Mouse (Mus musculus) megakaryocyte-erythroid progenitor cell, adult 5-6 weeks (primary cell): Measurements from ENCODE around the gene Nrarp. TPM values are rescaled to one million over a fixed set of nuclear protein-coding genes. Genes with fewer than 3 reads are reported as not detected.

Experiments
- ATAC-seq: replicated peaks from 2 replicates; pipeline ENCODE4 v1.8.0; 2016; ENCODE audit warnings: mild to moderate bottlenecking, inconsistent platforms; ENCODE audit not compliant: severe bottlenecking, poor library complexity, low FRiP score, low TSS enrichment
- total RNA-seq, 2 experiments: library from RNA; stranded (forward) in 1 of 2; stranded (reverse) in 1 of 2; fragments of 200-1000, 215-1000 nt in 1 of 2; fragments of >200 nt in 1 of 2; fragmentation: Nextera tagmentation in 1 of 2; gene quantifications; 2 replicates each; pipeline ENCODE4 v1.2.3; 2014 to 2017

The Nrarp gene
- total RNA-seq, 2 experiments from 2014 or later: 2.4 to 4.6 TPM

GRCm38 (mm10) chr2:25224766-25225752, 44.5 kb downstream of the Nrarp start:
- ATAC-seq: peak; percentile 75

- ATAC-seq: no peak
Observed at GRCm38 (mm10) chr2:25225811-25226379, 45.3 kb downstream of the Nrarp start.

- no peak for ATAC-seq
Observed at GRCm38 (mm10) chr2:25226864-25227263, 46.3 kb downstream of the Nrarp start.

GRCm38 (mm10) chr2:25227406-25227805, 46.8 kb downstream of the Nrarp start:
- no peak for ATAC-seq

GRCm38 (mm10) chr2:25228431-25228889, 47.9 kb downstream of the Nrarp start:
- peak; percentile 54 for ATAC-seq

- no peak for ATAC-seq
Observed at GRCm38 (mm10) chr2:25228995-25229530, 48.5 kb downstream of the Nrarp start.

- no peak for ATAC-seq
Observed at GRCm38 (mm10) chr2:25229582-25229981, 49.0 kb downstream of the Nrarp start.

GRCm38 (mm10) chr2:25230581-25230980, 50.0 kb downstream of the Nrarp start:
- ATAC-seq: no peak

GRCm38 (mm10) chr2:25231038-25231437, 50.5 kb downstream of the Nrarp start:
- ATAC-seq: no peak

Other genes with a start within 250 kb of the Nrarp start
Only the 30 nearest of the 33 such genes appear.
- 34.5 and 34.9 TPM in 2 replicates for gene Zmynd19, start 231.0 kb upstream of the Nrarp start, total RNA-seq (2014; fragmentation: Nextera tagmentation)
- gene Zmynd19, start 231.0 kb upstream of the Nrarp start, total RNA-seq (2017): 69.9 and 75.2 TPM in 2 replicates
- 21.0 and 24.9 TPM in 2 replicates for gene Dph7, start 218.4 kb upstream of the Nrarp start, total RNA-seq (2014; fragmentation: Nextera tagmentation)
- gene Dph7, start 218.4 kb upstream of the Nrarp start, total RNA-seq (2017): 16.1 and 29.1 TPM in 2 replicates
- 80.8 and 117 TPM in 2 replicates for gene Mrpl41, start 205.7 kb upstream of the Nrarp start, total RNA-seq (2014; fragmentation: Nextera tagmentation)
- gene Mrpl41, start 205.7 kb upstream of the Nrarp start, total RNA-seq (2017): 129 and 194 TPM in 2 replicates
- 52.9 and 61.2 TPM in 2 replicates for gene Pnpla7, start 204.7 kb upstream of the Nrarp start, total RNA-seq (2014; fragmentation: Nextera tagmentation)
- gene Pnpla7, start 204.7 kb upstream of the Nrarp start, total RNA-seq (2017): 36.6 and 41.8 TPM in 2 replicates
- gene Nsmf, start 126.4 kb upstream of the Nrarp start, total RNA-seq (2014; fragmentation: Nextera tagmentation): 17.1 and 34.5 TPM in 2 replicates
- gene Nsmf, start 126.4 kb upstream of the Nrarp start, total RNA-seq (2017): 5.9 and 21.1 TPM in 2 replicates
- gene Entpd8, start 100.5 kb upstream of the Nrarp start, total RNA-seq (2014; fragmentation: Nextera tagmentation): not detected in 2 replicates
- gene Entpd8, start 100.5 kb upstream of the Nrarp start, total RNA-seq (2017): not detected in 2 replicates
- gene Noxa1, start 85.6 kb upstream of the Nrarp start, total RNA-seq (2014; fragmentation: Nextera tagmentation): not detected in 2 replicates
- 1.1 TPM in 1 of 2 replicates, not detected in the other for gene Noxa1, start 85.6 kb upstream of the Nrarp start, total RNA-seq (2017)
- gene Tor4a, start 16.1 kb downstream of the Nrarp start, total RNA-seq (2014; fragmentation: Nextera tagmentation): 12.6 and 13.0 TPM in 2 replicates
- gene Tor4a, start 16.1 kb downstream of the Nrarp start, total RNA-seq (2017): 8.0 and 11.8 TPM in 2 replicates
- gene Nelfb, start 30.7 kb downstream of the Nrarp start, total RNA-seq (2014; fragmentation: Nextera tagmentation): 50.8 and 67.6 TPM in 2 replicates
- gene Nelfb, start 30.7 kb downstream of the Nrarp start, total RNA-seq (2017): 26.4 and 28.2 TPM in 2 replicates
- not detected in 2 replicates for gene Stpg3, start 33.9 kb downstream of the Nrarp start, total RNA-seq (2014; fragmentation: Nextera tagmentation)
- gene Stpg3, start 33.9 kb downstream of the Nrarp start, total RNA-seq (2017): 3.2 TPM in 1 of 2 replicates, not detected in the other
- not detected in 2 replicates for gene Fam166a, start 38.0 kb downstream of the Nrarp start, total RNA-seq (2014; fragmentation: Nextera tagmentation)
- gene Fam166a, start 38.0 kb downstream of the Nrarp start, total RNA-seq (2017): not detected in 2 replicates
- gene Tubb4b, start 43.9 kb downstream of the Nrarp start, total RNA-seq (2014; fragmentation: Nextera tagmentation): 712 and 769 TPM in 2 replicates
- gene Tubb4b, start 43.9 kb downstream of the Nrarp start, total RNA-seq (2017): 718 and 785 TPM in 2 replicates
- gene Slc34a3, start 53.6 kb downstream of the Nrarp start, total RNA-seq (2014; fragmentation: Nextera tagmentation): not detected in 2 replicates
- not detected in 2 replicates for gene Slc34a3, start 53.6 kb downstream of the Nrarp start, total RNA-seq (2017)
- not detected in 2 replicates for gene Rnf224, start 56.0 kb downstream of the Nrarp start, total RNA-seq (2014; fragmentation: Nextera tagmentation)
- gene Rnf224, start 56.0 kb downstream of the Nrarp start, total RNA-seq (2017): not detected in 2 replicates
- 1.6 and 10.2 TPM in 2 replicates for gene Rnf208, start 61.5 kb downstream of the Nrarp start, total RNA-seq (2014; fragmentation: Nextera tagmentation)
- 0.72 TPM in 1 of 2 replicates, not detected in the other for gene Rnf208, start 61.5 kb downstream of the Nrarp start, total RNA-seq (2017)
- not detected in 2 replicates for gene Cysrt1, start 61.7 kb downstream of the Nrarp start, total RNA-seq (2014; fragmentation: Nextera tagmentation)
- gene Cysrt1, start 61.7 kb downstream of the Nrarp start, total RNA-seq (2017): not detected in 2 replicates
- gene AL732309.1, start 66.1 kb downstream of the Nrarp start, total RNA-seq (2014; fragmentation: Nextera tagmentation): 15.3 and 21.7 TPM in 2 replicates
- 3.3 and 4.9 TPM in 2 replicates for gene AL732309.1, start 66.1 kb downstream of the Nrarp start, total RNA-seq (2017)
- gene Tmem203, start 74.7 kb downstream of the Nrarp start, total RNA-seq (2014; fragmentation: Nextera tagmentation): 14.3 and 19.6 TPM in 2 replicates
- 4.3 and 9.1 TPM in 2 replicates for gene Tmem203, start 74.7 kb downstream of the Nrarp start, total RNA-seq (2017)
- gene Tprn, start 81.9 kb downstream of the Nrarp start, total RNA-seq (2014; fragmentation: Nextera tagmentation): 17.5 and 27.4 TPM in 2 replicates
- gene Tprn, start 81.9 kb downstream of the Nrarp start, total RNA-seq (2017): 9.8 and 15.0 TPM in 2 replicates
- 183 and 205 TPM in 2 replicates for gene Ssna1, start 91.7 kb downstream of the Nrarp start, total RNA-seq (2014; fragmentation: Nextera tagmentation)
- gene Ssna1, start 91.7 kb downstream of the Nrarp start, total RNA-seq (2017): 81.8 and 104 TPM in 2 replicates
- gene Anapc2, start 91.7 kb downstream of the Nrarp start, total RNA-seq (2014; fragmentation: Nextera tagmentation): 52.0 and 56.6 TPM in 2 replicates
- gene Anapc2, start 91.7 kb downstream of the Nrarp start, total RNA-seq (2017): 31.3 and 39.0 TPM in 2 replicates
- gene Tmem210, start 107.4 kb downstream of the Nrarp start, total RNA-seq (2014; fragmentation: Nextera tagmentation): not detected in 2 replicates
- not detected in 2 replicates for gene Tmem210, start 107.4 kb downstream of the Nrarp start, total RNA-seq (2017)
- not detected in 2 replicates for gene Lrrc26, start 109.2 kb downstream of the Nrarp start, total RNA-seq (2014; fragmentation: Nextera tagmentation)
- gene Lrrc26, start 109.2 kb downstream of the Nrarp start, total RNA-seq (2017): not detected in 2 replicates
- gene Grin1, start 138.4 kb downstream of the Nrarp start, total RNA-seq (2014; fragmentation: Nextera tagmentation): not detected in 2 replicates
- not detected in 2 replicates for gene Grin1, start 138.4 kb downstream of the Nrarp start, total RNA-seq (2017)
- 37.1 and 38.9 TPM in 2 replicates for gene Man1b1, start 151.6 kb downstream of the Nrarp start, total RNA-seq (2014; fragmentation: Nextera tagmentation)
- gene Man1b1, start 151.6 kb downstream of the Nrarp start, total RNA-seq (2017): 31.8 and 82.7 TPM in 2 replicates
- gene Dpp7, start 175.6 kb downstream of the Nrarp start, total RNA-seq (2014; fragmentation: Nextera tagmentation): 9.5 and 16.6 TPM in 2 replicates
- 22.0 and 59.0 TPM in 2 replicates for gene Dpp7, start 175.6 kb downstream of the Nrarp start, total RNA-seq (2017)
- 9.7 and 12.7 TPM in 2 replicates for gene Uap1l1, start 184.9 kb downstream of the Nrarp start, total RNA-seq (2014; fragmentation: Nextera tagmentation)
- 2.0 and 2.5 TPM in 2 replicates for gene Uap1l1, start 184.9 kb downstream of the Nrarp start, total RNA-seq (2017)
- 18.4 and 19.0 TPM in 2 replicates for gene Sapcd2, start 191.6 kb downstream of the Nrarp start, total RNA-seq (2014; fragmentation: Nextera tagmentation)
- 4.9 and 7.1 TPM in 2 replicates for gene Sapcd2, start 191.6 kb downstream of the Nrarp start, total RNA-seq (2017)
- not detected in 2 replicates for gene Entpd2, start 215.1 kb downstream of the Nrarp start, total RNA-seq (2014; fragmentation: Nextera tagmentation)
- gene Entpd2, start 215.1 kb downstream of the Nrarp start, total RNA-seq (2017): not detected in 2 replicates
- gene Npdc1, start 218.6 kb downstream of the Nrarp start, total RNA-seq (2014; fragmentation: Nextera tagmentation): not detected in 2 replicates
- gene Npdc1, start 218.6 kb downstream of the Nrarp start, total RNA-seq (2017): not detected in 2 replicates